Mouse (Mus musculus): Measurements from ENCODE around the gene Nrp2. TPM values are rescaled to one million over a fixed set of nuclear protein-coding genes. Genes with fewer than 3 reads are reported as not detected.
A peak's percentile ranks its signal among the peaks of the same experiment; 100 is the strongest.

Gene Nrp2
- total and polyA plus RNA-seq, 2 experiments from 2014 or later: 5.2 to 20.2 TPM

- no peak for ATAC-seq (ENCODE audit: insufficient read depth, low read depth)
- 81% methylated on average over 17 of the region's 17 CpGs for WGBS
- no peaks in the 10 kb centered on the region for H3K27me3 ChIP-seq (ENCODE audit: control insufficient read depth, insufficient read depth, low read length)
- H3K27ac ChIP-seq (ENCODE audit: low read depth): no peak overlapping the region
- no peak for TF ChIP-seq EP300 (IDR thresholded peaks at IDR 0.05; ENCODE audit: low read depth)
- no peak for TF ChIP-seq CTCF (IDR thresholded peaks at IDR 0.05; ENCODE audit: low read depth)
- no peaks in the 10 kb centered on the region for H3K36me3 ChIP-seq (replicated peaks; ENCODE audit: control insufficient read depth, insufficient read depth, low read length)
- no peak overlapping the region for H3K4me3 ChIP-seq (ENCODE audit: low read depth, low read length)
- H3K9me3 ChIP-seq (replicated peaks; ENCODE audit: control insufficient read depth, low read length): no peaks in the 10 kb centered on the region
- no peak overlapping the region for H3K4me2 ChIP-seq (ENCODE audit: low read depth, low read length)
- no peak overlapping the region for H3K9ac ChIP-seq (replicated peaks; ENCODE audit: low read depth, low read length)
- H3K4me1 ChIP-seq (ENCODE audit: control insufficient read depth, insufficient read depth): no peaks in the 10 kb centered on the region; the same call in 1 of the 2 replicates
- DNase-seq (ENCODE audit: low spot score): no peak
Measured at GRCm38 (mm10) chr1:62713021-62713676, 10.1 kb downstream of the Nrp2 start.

- no peak for TF ChIP-seq CTCF (IDR thresholded peaks at IDR 0.05; ENCODE audit: low read depth)
- no peak for TF ChIP-seq EP300 (IDR thresholded peaks at IDR 0.05; ENCODE audit: low read depth)
- Histone ChIP-seq H3K27me3 (ENCODE audit: control insufficient read depth, insufficient read depth, low read length) (no peaks in the 10 kb centered on the region), H3K9ac (replicated peaks; ENCODE audit: low read depth, low read length) (no peak overlapping the region), H3K36me3 (replicated peaks; ENCODE audit: control insufficient read depth, insufficient read depth, low read length) (no peaks in the 10 kb centered on the region), H3K27ac (ENCODE audit: low read depth) (no peak overlapping the region), H3K4me2 (ENCODE audit: low read depth, low read length) (no peak overlapping the region), H3K4me3 (ENCODE audit: low read depth, low read length) (no peak overlapping the region), H3K4me1 (ENCODE audit: control insufficient read depth, insufficient read depth) (no peaks in the 10 kb centered on the region; the same call in 1 of the 2 replicates), H3K9me3 (replicated peaks; ENCODE audit: control insufficient read depth, low read length) (no peaks in the 10 kb centered on the region)
- ATAC-seq (ENCODE audit: insufficient read depth, low read depth) (no peak), DNase-seq (ENCODE audit: low spot score) (no peak)
- WGBS: 85% methylated on average over 1 of the region's 1 CpGs
Measured at GRCm38 (mm10) chr1:62715004-62715403, 11.9 kb downstream of the Nrp2 start.

- 60% methylated on average over 4 of the region's 4 CpGs for WGBS
- no peak for ATAC-seq (ENCODE audit: insufficient read depth, low read depth)
- Histone ChIP-seq H3K27ac (ENCODE audit: low read depth) (0 out of 2 replicates have a peak overlapping the region, but pooled peaks have one; percentile 6), H3K27me3 (ENCODE audit: control insufficient read depth, insufficient read depth, low read length) (no peaks in the 10 kb centered on the region), H3K36me3 (replicated peaks; ENCODE audit: control insufficient read depth, insufficient read depth, low read length) (no peaks in the 10 kb centered on the region), H3K4me1 (ENCODE audit: control insufficient read depth, insufficient read depth) (no peaks in the 10 kb centered on the region; the same call in 1 of the 2 replicates), H3K9me3 (replicated peaks; ENCODE audit: control insufficient read depth, low read length) (no peaks in the 10 kb centered on the region), H3K9ac (replicated peaks; ENCODE audit: low read depth, low read length) (no peak overlapping the region), H3K4me2 (ENCODE audit: low read depth, low read length) (no peak overlapping the region), H3K4me3 (ENCODE audit: low read depth, low read length) (no peak overlapping the region)
- no peak for DNase-seq (ENCODE audit: low spot score)
- TF ChIP-seq CTCF (IDR thresholded peaks at IDR 0.05; ENCODE audit: low read depth) (no peak), EP300 (IDR thresholded peaks at IDR 0.05; ENCODE audit: low read depth) (no peak)
Measured at GRCm38 (mm10) chr1:62715692-62716091, 12.6 kb downstream of the Nrp2 start.

GRCm38 (mm10) chr1:62716836-62717478, 13.9 kb downstream of the Nrp2 start:
- no peak overlapping the region for H3K4me3 ChIP-seq (ENCODE audit: low read depth, low read length)
- ATAC-seq (ENCODE audit: insufficient read depth, low read depth) (peak; percentile 44; the same call in 1 of the 2 replicates), DNase-seq (ENCODE audit: low spot score) (no peak)
- H3K27me3 ChIP-seq (ENCODE audit: control insufficient read depth, insufficient read depth, low read length): no peaks in the 10 kb centered on the region
- 63% methylated on average over 10 of the region's 10 CpGs for WGBS
- H3K4me1 ChIP-seq (ENCODE audit: control insufficient read depth, insufficient read depth): no peaks in the 10 kb centered on the region; the same call in 1 of the 2 replicates
- H3K36me3 ChIP-seq (replicated peaks; ENCODE audit: control insufficient read depth, insufficient read depth, low read length): 0 out of 2 replicates have a peak, but pooled peaks cover 4% of the 10 kb centered on the region
- no peak overlapping the region for H3K4me2 ChIP-seq (ENCODE audit: low read depth, low read length)
- TF ChIP-seq CTCF (IDR thresholded peaks at IDR 0.05; ENCODE audit: low read depth): no peak
- TF ChIP-seq EP300 (IDR thresholded peaks at IDR 0.05; ENCODE audit: low read depth): no peak
- H3K9ac ChIP-seq (replicated peaks; ENCODE audit: low read depth, low read length): no peak overlapping the region; the same call in 1 of the 2 replicates
- H3K27ac ChIP-seq (ENCODE audit: low read depth): peak overlapping the region; percentile 43
- H3K9me3 ChIP-seq (replicated peaks; ENCODE audit: control insufficient read depth, low read length): no peaks in the 10 kb centered on the region

- H3K27me3 ChIP-seq (ENCODE audit: control insufficient read depth, insufficient read depth, low read length): no peaks in the 10 kb centered on the region
- H3K4me1 ChIP-seq (ENCODE audit: control insufficient read depth, insufficient read depth): no peaks in the 10 kb centered on the region; the same call in 1 of the 2 replicates
- no peak overlapping the region for H3K9ac ChIP-seq (replicated peaks; ENCODE audit: low read depth, low read length)
- no peak overlapping the region for H3K4me2 ChIP-seq (ENCODE audit: low read depth, low read length)
- DNase-seq (ENCODE audit: low spot score) (no peak), ATAC-seq (ENCODE audit: insufficient read depth, low read depth) (no peak)
- H3K36me3 ChIP-seq (replicated peaks; ENCODE audit: control insufficient read depth, insufficient read depth, low read length): 0 out of 2 replicates have a peak, but pooled peaks cover 4% of the 10 kb centered on the region
- peak overlapping the region; percentile 43 for H3K27ac ChIP-seq (ENCODE audit: low read depth)
- H3K4me3 ChIP-seq (ENCODE audit: low read depth, low read length): no peak overlapping the region
- peaks cover 2% of the 10 kb centered on the region; the same call in 1 of the 2 replicates for H3K9me3 ChIP-seq (replicated peaks; ENCODE audit: control insufficient read depth, low read length)
- TF ChIP-seq EP300 (IDR thresholded peaks at IDR 0.05; ENCODE audit: low read depth) (no peak), CTCF (IDR thresholded peaks at IDR 0.05; ENCODE audit: low read depth) (peak; percentile 41)
- 77% methylated on average over 13 of the region's 13 CpGs for WGBS
Measured at GRCm38 (mm10) chr1:62717552-62718236, 14.6 kb downstream of the Nrp2 start.

Data from heart, postnatal 0 days (tissue).